Mouse (Mus musculus) embryonic facial prominence, embryonic 12.5 days (tissue): ENCODE measurements around the gene Hrc. TPM values are rescaled to one million over a fixed set of nuclear protein-coding genes. Genes with fewer than 3 reads are reported as not detected.

ENCODE experiments used
- ATAC-seq: fragments of 200-750 bp; cut with Nextera tagmentation; 2 replicates; pipeline ENCODE4 v1.8.0; 2017; ENCODE audit not compliant: insufficient number of reproducible peaks, insufficient read depth, low FRiP score, low TSS enrichment
- H3K27ac ChIP-seq: fragments of 300-500 bp; sonication (generic); 2 replicates; pipeline ENCODE4 v1.5.1; 2016; ENCODE audit warnings: mild to moderate bottlenecking
- H3K27me3 ChIP-seq: fragments of 300-500 bp; sonication (generic); 2 replicates; pipeline ENCODE4 v1.6.1; 2016; ENCODE audit warnings: mild to moderate bottlenecking, moderate library complexity
- H3K36me3 ChIP-seq: fragments of 300-500 bp; sonication (generic); 2 replicates; pipeline ENCODE4 v1.6.1; 2016; ENCODE audit warnings: mild to moderate bottlenecking
- H3K4me1 ChIP-seq: fragments of 300-500 bp; sonication (generic); 2 replicates; pipeline ENCODE4 v1.6.1; 2016
- H3K4me2 ChIP-seq: fragments of 300-500 bp; sonication (generic); replicated peaks from 2 replicates; pipeline ENCODE4 v1.6.1; 2016; ENCODE audit warnings: mild to moderate bottlenecking, moderate library complexity
- H3K4me3 ChIP-seq: fragments of 300-500 bp; sonication (generic); 2 replicates; pipeline ENCODE4 v1.5.1; 2016; ENCODE audit warnings: mild to moderate bottlenecking
- H3K9ac ChIP-seq: fragments of 300-500 bp; sonication (generic); 2 replicates; pipeline ENCODE4 v1.6.1; 2016; ENCODE audit warnings: mild to moderate bottlenecking, moderate library complexity
- H3K9me3 ChIP-seq: fragments of 300-500 bp; sonication (generic); 2 replicates; pipeline ENCODE4 v1.6.1; 2016; ENCODE audit warnings: mild to moderate bottlenecking, moderate library complexity
- WGBS: fragments of 180-500 bp; shearing (Covaris S2); methylation state at CpG from one replicate; pipeline ENCODE4 v1.1.7; 2016; 5-methylcytosine and 5-hydroxymethylcytosine counted together
- polyA plus RNA-seq: library from polyadenylated mRNA; unstranded; fragments of >200 nt; fragmentation: Nextera tagmentation; extraction: Ambion mirVana; gene quantifications from 2 replicates; pipeline ENCODE4 v1.2.1, GENCODE M21; 2016

The Hrc gene
- polyA plus RNA-seq, 1 experiment from 2014 or later, result 1.5 TPM

DNA sequence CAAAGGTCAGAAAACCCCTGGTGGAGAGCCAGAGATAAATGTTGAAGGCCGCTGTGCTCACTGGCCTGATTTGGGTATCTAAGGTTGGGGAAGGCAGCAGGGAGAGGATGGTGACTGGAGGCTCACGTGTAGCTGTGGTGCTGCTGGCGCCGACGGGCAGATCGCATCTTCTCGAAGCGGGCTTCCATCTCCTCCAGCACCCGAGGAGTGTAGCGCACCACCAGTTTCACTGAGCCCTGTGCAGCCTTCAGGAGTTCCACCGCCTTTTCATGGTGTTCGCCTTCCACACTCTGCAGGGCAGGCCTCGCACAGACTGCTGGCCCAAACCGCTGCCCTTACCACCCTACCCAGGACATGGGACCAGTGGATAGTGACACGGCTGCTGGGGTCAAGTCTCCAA lies 33.1 kb downstream of the Hrc start:
- H3K4me1 ChIP-seq, result peaks cover 27% of the 10 kb centered on the region
- no peaks in the 10 kb centered on the region for H3K9me3 ChIP-seq
- H3K36me3 ChIP-seq, result peaks cover 7% of the 10 kb centered on the region; the same call in 1 of the 2 replicates
- peak overlapping the region; percentile 56 for H3K4me3 ChIP-seq
- ATAC-seq, result no peak
- 78% methylated on average over 15 of the region's 15 CpGs for WGBS
- no peak overlapping the region for H3K27ac ChIP-seq
- peaks cover 57% of the 10 kb centered on the region for H3K27me3 ChIP-seq
- no peak overlapping the region for H3K9ac ChIP-seq
- H3K4me2 ChIP-seq, result peak overlapping the region; percentile 76

DNA sequence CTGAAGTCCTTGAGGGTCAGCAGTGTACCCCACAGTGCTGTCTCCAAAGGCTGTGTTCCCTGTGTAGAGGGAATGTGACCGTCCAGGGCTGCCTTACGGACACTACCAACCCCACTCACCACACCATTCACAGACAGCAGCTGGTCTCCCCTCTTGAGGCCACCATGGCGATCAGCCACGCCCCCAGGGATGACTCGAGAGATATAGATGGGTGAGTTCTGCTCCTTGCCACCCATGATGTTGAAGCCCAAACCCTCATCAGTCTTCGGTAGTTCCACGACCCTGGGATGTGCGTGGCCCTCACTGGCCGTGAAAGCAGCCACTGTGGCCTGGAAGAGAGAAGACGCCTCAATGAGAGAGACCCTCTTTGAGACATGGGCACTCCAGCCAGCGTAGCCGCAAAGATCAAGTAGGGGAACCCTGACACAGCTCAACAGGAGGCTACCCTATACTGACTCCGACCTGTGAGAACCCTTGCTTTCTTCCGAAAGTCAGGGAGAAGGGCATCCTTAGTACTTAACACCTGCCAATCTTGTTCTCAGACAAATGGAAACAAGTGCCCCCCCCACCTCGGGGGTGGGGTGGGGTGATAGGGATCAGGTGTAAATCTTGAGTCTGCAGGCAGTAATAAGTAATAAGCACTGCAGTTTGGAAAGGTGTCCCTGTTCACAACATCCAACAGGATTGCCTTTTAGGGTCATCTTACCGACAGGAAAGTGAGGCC lies 34.1 kb downstream of the Hrc start:
- no peak overlapping the region for H3K4me2 ChIP-seq
- peaks cover 16% of the 10 kb centered on the region for H3K36me3 ChIP-seq
- H3K4me1 ChIP-seq, result peaks cover 27% of the 10 kb centered on the region
- H3K9me3 ChIP-seq, result no peaks in the 10 kb centered on the region
- 74% methylated on average over 16 of the region's 16 CpGs for WGBS
- H3K4me3 ChIP-seq, result peak overlapping the region; percentile 43; the same call in 1 of the 2 replicates
- H3K27me3 ChIP-seq, result peaks cover 47% of the 10 kb centered on the region
- ATAC-seq, result no peak
- no peak overlapping the region for H3K9ac ChIP-seq
- no peak overlapping the region for H3K27ac ChIP-seq

GRCm38 (mm10) chr7:45369836-45370474 lies 34.9 kb downstream of the Hrc start:
- Histone ChIP-seq H3K9me3 (no peaks in the 10 kb centered on the region), H3K27me3 (peaks cover 40% of the 10 kb centered on the region), H3K9ac (peak overlapping the region; percentile 54), H3K4me1 (peaks cover 27% of the 10 kb centered on the region), H3K36me3 (peaks cover 20% of the 10 kb centered on the region), H3K27ac (no peak overlapping the region), H3K4me3 (peak overlapping the region; percentile 43), H3K4me2 (peak overlapping the region; percentile 96)
- 11% methylated on average over 40 of the region's 52 CpGs for WGBS
- ATAC-seq, result no peak; the same call in 1 of the 2 replicates

- Histone ChIP-seq H3K9ac (peak within 1 kb of the TSS; percentile 54), H3K9me3 (no peaks in the 10 kb centered on the region), H3K27me3 (peaks cover 32% of the 10 kb centered on the region), H3K4me3 (peak within 1 kb of the TSS; percentile 43), H3K4me1 (peaks cover 24% of the 10 kb centered on the region), H3K4me2 (peak within 1 kb of the TSS; percentile 96), H3K27ac (no peak within 1 kb of the TSS), H3K36me3 (peaks cover 26% of the 10 kb centered on the region)
- 11% methylated on average over 28 of the region's 28 CpGs for WGBS
- ATAC-seq, result peak; percentile 77
Observed at GRCm38 (mm10) chr7:45370475-45371311, 35.6 kb downstream of the Hrc start, which contains the start of gene Lin7b. Lin7b (minus strand) TSS chr7:45370583.

DNA sequence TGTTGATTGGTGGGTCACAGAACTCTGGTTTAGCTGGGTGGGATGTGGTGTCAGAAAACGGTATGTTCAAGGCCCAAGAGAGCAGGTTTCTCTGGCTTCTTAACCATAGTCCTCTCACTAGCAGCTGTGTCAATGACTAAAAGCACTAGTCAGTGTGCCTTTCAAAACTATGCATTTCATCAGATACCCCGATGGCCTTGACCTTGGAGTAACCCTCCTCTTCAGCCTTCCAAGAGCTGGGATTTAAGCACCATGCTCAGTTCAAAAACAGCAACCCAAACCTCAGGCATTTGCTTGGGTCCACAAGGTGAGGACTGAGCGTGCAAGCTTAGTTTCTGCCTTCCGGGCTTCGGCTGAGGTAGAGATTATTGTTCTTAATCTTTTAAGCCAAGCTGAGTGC lies 37.3 kb downstream of the Hrc start:
- no peak overlapping the region for H3K4me2 ChIP-seq
- H3K9me3 ChIP-seq, result no peaks in the 10 kb centered on the region
- H3K27me3 ChIP-seq, result peaks cover 28% of the 10 kb centered on the region
- H3K36me3 ChIP-seq, result peaks cover 43% of the 10 kb centered on the region
- peaks cover 21% of the 10 kb centered on the region for H3K4me1 ChIP-seq
- 83% methylated on average over 5 of the region's 5 CpGs for WGBS
- no peak overlapping the region for H3K4me3 ChIP-seq
- no peak for ATAC-seq
- H3K27ac ChIP-seq, result no peak overlapping the region
- H3K9ac ChIP-seq, result no peak overlapping the region

GRCm38 (mm10) chr7:45374620-45375019 lies 39.5 kb downstream of the Hrc start:
- H3K4me2 ChIP-seq, result no peak overlapping the region
- peaks cover 65% of the 10 kb centered on the region for H3K36me3 ChIP-seq
- H3K27me3 ChIP-seq, result peaks cover 9% of the 10 kb centered on the region
- H3K4me3 ChIP-seq, result no peak overlapping the region
- ATAC-seq, result no peak
- H3K27ac ChIP-seq, result no peak overlapping the region
- H3K9me3 ChIP-seq, result no peaks in the 10 kb centered on the region
- H3K4me1 ChIP-seq, result peaks cover 16% of the 10 kb centered on the region
- 94% methylated on average over 8 of the region's 8 CpGs for WGBS
- H3K9ac ChIP-seq, result no peak overlapping the region

GRCm38 (mm10) chr7:45376057-45376456 lies 41.0 kb downstream of the Hrc start:
- WGBS, result 90% methylated on average over 1 of the region's 1 CpGs
- ATAC-seq, result no peak
- H3K36me3 ChIP-seq, result peaks cover 79% of the 10 kb centered on the region

GRCm38 (mm10) chr7:45386077-45386476 lies 51.0 kb downstream of the Hrc start:
- WGBS, result 75% methylated on average over 3 of the region's 3 CpGs
- Histone ChIP-seq H3K9me3 (no peaks in the 10 kb centered on the region), H3K4me2 (no peak overlapping the region), H3K9ac (no peak overlapping the region), H3K4me1 (no peaks in the 10 kb centered on the region), H3K36me3 (peaks cover 93% of the 10 kb centered on the region), H3K4me3 (no peak overlapping the region), H3K27ac (no peak overlapping the region), H3K27me3 (no peaks in the 10 kb centered on the region)
- no peak for ATAC-seq

More at GRCm38 (mm10) chr7:45376057-45376456, 41.0 kb downstream of the Hrc start:
- Histone ChIP-seq H3K9ac (no peak overlapping the region), H3K4me3 (no peak overlapping the region), H3K9me3 (no peaks in the 10 kb centered on the region), H3K4me2 (no peak overlapping the region), H3K4me1 (peaks cover 2% of the 10 kb centered on the region), H3K27ac (no peak overlapping the region), H3K27me3 (no peaks in the 10 kb centered on the region)

Other genes with a start within 250 kb of the Hrc start
- 302 and 306 TPM in 2 replicates for gene Rcn3, start 243.1 kb upstream of the Hrc start, polyA plus RNA-seq
- 25.8 and 26.0 TPM in 2 replicates for gene Fcgrt, start 231.4 kb upstream of the Hrc start, polyA plus RNA-seq
- 1,448 and 1,491 TPM in 2 replicates for gene Rps11, start 210.9 kb upstream of the Hrc start, polyA plus RNA-seq
- gene Rpl13a, start 206.5 kb upstream of the Hrc start, polyA plus RNA-seq, result 1,339 and 1,342 TPM in 2 replicates
- 0.22 and 0.27 TPM in 2 replicates for gene Gm45713, start 199.1 kb upstream of the Hrc start, polyA plus RNA-seq
- gene Flt3l, start 198.9 kb upstream of the Hrc start, polyA plus RNA-seq, result 0.67 and 1.1 TPM in 2 replicates
- gene Pih1d1, start 181.0 kb upstream of the Hrc start, polyA plus RNA-seq, result 90.4 and 93.0 TPM in 2 replicates
- 43.8 and 45.2 TPM in 2 replicates for gene Aldh16a1, start 180.7 kb upstream of the Hrc start, polyA plus RNA-seq
- 0.73 and 0.79 TPM in 2 replicates for gene Slc17a7, start 171.3 kb upstream of the Hrc start, polyA plus RNA-seq
- 0.39 and 0.56 TPM in 2 replicates for gene Gfy, start 155.7 kb upstream of the Hrc start, polyA plus RNA-seq
- gene Pth2, start 154.3 kb upstream of the Hrc start, polyA plus RNA-seq, result not detected in 2 replicates
- gene Ccdc155, start 130.4 kb upstream of the Hrc start, polyA plus RNA-seq, result 0.94 and 1.7 TPM in 2 replicates
- gene Dkkl1, start 123.1 kb upstream of the Hrc start, polyA plus RNA-seq, result 1.4 and 2.3 TPM in 2 replicates
- gene Tead2, start 119.5 kb upstream of the Hrc start, polyA plus RNA-seq, result 277 and 295 TPM in 2 replicates
- gene Cd37, start 96.2 kb upstream of the Hrc start, polyA plus RNA-seq, result 2.3 TPM in 2 replicates
- 0.22 TPM in 1 of 2 replicates, not detected in the other for gene Slc6a16, start 94.2 kb upstream of the Hrc start, polyA plus RNA-seq
- not detected in 2 replicates for gene Slc6a21, start 57.8 kb upstream of the Hrc start, polyA plus RNA-seq
- 16.1 and 18.5 TPM in 2 replicates for gene Trpm4, start 1.5 kb upstream of the Hrc start, polyA plus RNA-seq
- gene Ppfia3, start 31.7 kb downstream of the Hrc start, polyA plus RNA-seq, result 8.8 and 9.2 TPM in 2 replicates
- gene Lin7b, start 35.3 kb downstream of the Hrc start, polyA plus RNA-seq, result 1.2 and 1.9 TPM in 2 replicates
- gene Snrnp70, start 60.5 kb downstream of the Hrc start, polyA plus RNA-seq, result 323 and 338 TPM in 2 replicates
- gene Kcna7, start 70.4 kb downstream of the Hrc start, polyA plus RNA-seq, result 0.10 TPM in 1 of 2 replicates, not detected in the other
- gene Ntf5, start 78.4 kb downstream of the Hrc start, polyA plus RNA-seq, result 5.2 and 5.6 TPM in 2 replicates
- 0.33 and 0.71 TPM in 2 replicates for gene Lhb, start 85.5 kb downstream of the Hrc start, polyA plus RNA-seq
- gene Gys1, start 99.6 kb downstream of the Hrc start, polyA plus RNA-seq, result 43.2 and 45.4 TPM in 2 replicates
- gene Ruvbl2, start 102.8 kb downstream of the Hrc start, polyA plus RNA-seq, result 149 and 151 TPM in 2 replicates
- 5,211 and 5,392 TPM in 2 replicates for gene Ftl1, start 124.6 kb downstream of the Hrc start, polyA plus RNA-seq
- gene Bax, start 131.6 kb downstream of the Hrc start, polyA plus RNA-seq, result 220 and 224 TPM in 2 replicates
- 0.92 and 1.2 TPM in 2 replicates for gene Tulp2, start 146.6 kb downstream of the Hrc start, polyA plus RNA-seq
- not detected in 2 replicates for gene Gm45808, start 151.5 kb downstream of the Hrc start, polyA plus RNA-seq
- gene Dhdh, start 153.5 kb downstream of the Hrc start, polyA plus RNA-seq, result 3.0 and 3.7 TPM in 2 replicates
- 161 and 172 TPM in 2 replicates for gene Nucb1, start 175.1 kb downstream of the Hrc start, polyA plus RNA-seq
- 24.1 and 25.6 TPM in 2 replicates for gene Ppp1r15a, start 191.0 kb downstream of the Hrc start, polyA plus RNA-seq
- 3.0 and 3.2 TPM in 2 replicates for gene Plekha4, start 191.0 kb downstream of the Hrc start, polyA plus RNA-seq
- gene Hsd17b14, start 219.6 kb downstream of the Hrc start, polyA plus RNA-seq, result 0.56 and 1.5 TPM in 2 replicates
- gene Bcat2, start 234.9 kb downstream of the Hrc start, polyA plus RNA-seq, result 49.9 and 59.3 TPM in 2 replicates